Mouse (Mus musculus) megakaryocyte, embryonic 14.5 days (primary cell): ENCODE data around the gene Igfbp7.

ENCODE experiments used
- FLI1 ChIP-seq: IDR thresholded peaks from 2 replicates; pipeline ENCODE4 v1.6.1; 2012; ENCODE audit warnings: low read length, inconsistent platforms, mixed read lengths
- GATA1 ChIP-seq: IDR thresholded peaks from 3 replicates; pipeline ENCODE4 v1.6.1; 2012; ENCODE audit warnings: mixed read lengths, low read length, inconsistent platforms, borderline replicate concordance

DNA sequence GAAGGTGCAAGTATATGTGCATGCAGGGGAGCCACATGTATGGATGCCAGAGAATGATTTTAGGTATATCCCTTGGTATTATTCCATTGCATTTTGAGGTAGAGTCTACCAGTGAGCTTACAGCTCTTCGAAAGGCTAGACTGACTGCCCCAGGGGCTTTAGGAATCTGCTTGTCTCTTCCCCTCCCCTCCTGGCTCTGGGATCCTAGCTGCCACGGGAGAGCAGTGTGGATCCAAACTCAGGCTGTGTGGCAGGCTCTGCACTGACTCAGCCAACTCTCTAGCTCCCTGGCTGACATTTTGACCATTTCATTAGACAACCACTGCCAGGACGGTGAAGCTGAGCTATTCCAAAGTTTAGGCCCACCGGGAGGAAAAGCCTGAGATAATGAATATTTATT is 32.3 kb downstream of the Igfbp7 start:
- no peak for TF ChIP-seq FLI1
- no peak for TF ChIP-seq GATA1
